Mouse (Mus musculus) urinary bladder, postnatal 10 days (tissue): Measurements from ENCODE around the gene Chchd3.

ENCODE experiments used
- DNase-seq: peaks from one replicate; pipeline ENCODE4 v3.0.0; 2022; ENCODE audit warnings: low spot score

The Chchd3 gene

DNA sequence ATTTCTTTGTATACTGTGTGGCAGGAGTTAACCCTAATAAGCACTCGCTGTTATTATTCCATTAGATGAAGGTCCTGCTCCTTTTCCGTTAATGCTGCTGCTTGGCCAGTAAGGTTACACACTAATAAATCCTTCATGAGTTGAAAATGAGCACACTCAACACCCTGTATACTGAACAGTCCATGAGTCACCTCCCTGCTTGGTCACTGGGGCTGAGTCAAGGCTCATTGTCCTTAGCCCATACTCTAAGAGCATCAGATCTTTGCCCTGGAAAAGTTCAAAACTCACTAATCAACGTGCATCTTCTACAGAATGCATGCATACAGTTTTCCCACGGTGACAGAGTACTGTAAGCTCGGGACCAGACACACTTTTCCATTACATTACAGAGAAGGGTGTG is 124.5 kb downstream of the Chchd3 start:
- DNase-seq, result no peak

DNA sequence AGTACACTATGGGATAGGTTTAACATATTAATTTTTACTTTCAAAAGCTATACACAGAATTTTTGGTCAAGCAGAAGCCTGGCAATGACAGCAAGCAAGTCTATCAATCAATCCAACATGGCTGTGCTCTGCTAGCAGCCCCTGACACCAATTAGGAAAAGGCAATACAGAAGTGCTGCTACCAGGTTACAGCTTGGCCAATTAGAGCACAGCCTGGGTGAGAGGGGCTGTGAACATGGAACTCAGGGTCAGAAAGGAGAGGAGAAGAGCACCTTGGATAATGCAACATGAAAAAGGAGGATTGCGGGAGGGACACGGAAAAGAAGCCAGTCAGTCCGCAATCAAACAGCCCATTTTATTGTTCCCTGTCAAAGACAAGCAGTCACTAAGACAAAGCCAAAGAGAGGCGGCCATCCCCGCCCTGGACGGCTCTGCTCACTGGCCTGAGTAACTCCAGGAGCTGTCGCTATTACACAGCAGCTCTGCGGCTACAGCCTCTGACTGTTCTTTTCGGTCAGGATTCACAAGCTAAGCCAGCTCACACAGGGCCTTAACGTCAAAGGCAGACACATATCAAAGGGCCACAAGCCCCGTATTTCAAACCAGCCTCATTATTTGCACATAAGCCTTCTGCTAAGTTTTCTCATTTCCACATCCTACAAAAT is 128.8 kb downstream of the Chchd3 start:
- DNase-seq, result no peak

DNA sequence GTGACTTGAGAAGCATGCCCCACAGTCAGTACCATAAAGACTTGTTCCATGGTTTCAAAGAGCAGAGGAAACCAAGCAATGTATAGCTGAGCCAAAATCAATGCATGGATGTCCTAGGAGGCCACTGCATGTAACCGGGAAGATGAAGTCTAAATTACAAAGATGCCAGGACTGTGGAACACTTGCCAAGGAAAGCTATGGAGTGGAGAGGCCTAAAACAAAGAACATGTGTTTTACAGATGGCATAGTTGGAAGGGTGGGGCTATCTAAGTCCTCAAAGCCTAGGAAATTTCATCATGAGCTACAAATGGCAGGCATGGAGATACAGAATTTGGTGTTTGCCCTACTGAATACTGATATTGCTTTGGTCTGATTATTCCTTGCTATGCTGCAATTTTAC is 137.7 kb downstream of the Chchd3 start:
- no peak for DNase-seq

DNA sequence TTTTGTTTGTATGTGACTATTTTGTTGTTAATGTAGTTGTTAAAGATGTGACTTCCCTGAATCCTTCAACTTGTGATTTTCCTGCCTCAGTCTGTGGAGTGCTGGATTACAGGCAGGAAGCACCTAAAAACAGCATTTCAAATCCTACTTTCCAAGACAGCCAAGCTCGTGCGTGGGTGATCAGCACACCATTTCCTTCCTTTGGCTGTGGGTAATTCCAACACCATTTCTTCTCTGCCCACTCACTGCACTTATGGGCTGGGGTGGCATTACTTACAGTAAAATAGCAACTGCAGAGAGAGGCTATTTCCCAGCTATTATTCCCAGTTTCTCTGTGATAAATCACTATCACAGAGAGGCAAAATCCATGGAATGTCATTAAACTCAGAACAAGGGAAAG is 140.0 kb downstream of the Chchd3 start:
- DNase-seq, result no peak

DNA sequence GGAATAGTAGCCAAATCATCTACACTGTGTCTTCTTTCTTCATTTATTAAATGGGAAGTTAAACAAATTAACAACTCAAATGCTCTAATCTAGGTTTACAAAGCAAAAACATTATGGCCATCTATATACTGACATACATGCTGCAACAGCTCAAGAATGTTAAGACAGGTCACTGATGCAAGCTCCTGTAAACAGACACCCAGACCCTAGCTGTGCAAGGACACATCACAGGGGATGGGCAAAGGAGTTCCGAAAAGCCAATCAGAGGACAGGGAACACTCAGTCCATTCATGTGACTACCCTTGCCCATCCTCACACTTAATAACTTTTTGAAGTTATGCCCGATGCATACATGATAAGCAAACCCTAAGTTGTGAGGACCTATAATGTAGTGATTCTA is 149.4 kb downstream of the Chchd3 start:
- DNase-seq, result no peak

DNA sequence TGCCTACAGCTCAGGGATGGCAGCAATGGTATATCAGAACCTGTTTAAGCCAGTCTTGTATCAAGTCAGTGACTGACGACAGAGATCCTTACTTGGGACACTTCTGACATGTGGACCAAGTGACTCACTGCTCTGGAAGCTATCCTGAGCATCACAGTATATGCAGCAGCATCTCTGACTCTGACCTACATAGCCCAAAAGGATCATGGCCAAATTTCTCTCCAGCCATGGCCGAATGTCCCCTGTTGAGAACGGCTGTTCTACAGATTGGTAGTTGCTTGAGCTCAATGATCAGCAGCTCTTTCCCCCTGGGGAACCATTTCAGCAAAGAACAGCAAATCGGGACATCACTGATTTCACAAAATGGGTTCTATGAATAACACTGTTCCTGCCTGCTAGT is 161.0 kb downstream of the Chchd3 start:
- DNase-seq, result no peak

DNA sequence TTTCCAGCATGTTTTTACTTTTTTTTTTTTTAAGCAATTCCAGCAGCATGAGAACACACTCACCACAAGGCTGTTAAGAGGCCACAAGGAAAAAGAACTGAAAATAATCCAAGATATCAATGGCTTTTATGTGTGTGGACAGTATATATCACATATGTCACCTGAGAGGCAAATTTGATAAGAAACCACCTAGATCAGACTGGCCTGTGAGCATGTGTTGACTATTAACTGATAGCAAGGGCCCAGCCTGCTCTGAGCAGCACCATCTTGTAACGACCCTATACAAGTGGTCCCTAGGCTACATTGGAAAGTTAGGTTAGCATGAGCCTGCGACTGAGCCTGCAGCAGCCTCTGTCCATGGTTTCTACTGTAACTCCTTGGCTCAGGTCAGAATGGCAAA is 166.0 kb downstream of the Chchd3 start:
- DNase-seq, result no peak

DNA sequence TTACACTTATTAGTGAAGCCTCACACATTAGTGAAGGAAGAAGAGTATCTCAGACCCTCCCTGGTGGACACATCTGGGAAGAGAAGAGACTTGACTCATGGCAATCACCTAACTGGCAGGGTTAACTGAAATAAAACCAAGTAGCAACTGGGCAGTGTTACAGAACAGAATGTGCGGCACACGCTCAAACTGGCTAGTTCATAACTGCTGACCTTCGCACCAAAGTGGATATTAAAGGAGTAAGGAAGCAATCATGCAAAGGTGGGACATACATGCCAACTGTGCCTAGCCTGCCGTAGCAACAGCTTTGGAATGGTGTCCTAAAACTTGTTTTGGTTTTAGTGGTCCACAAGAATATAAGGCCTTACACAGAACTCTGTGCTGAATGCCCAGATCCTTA is 169.3 kb downstream of the Chchd3 start:
- DNase-seq, result no peak

DNA sequence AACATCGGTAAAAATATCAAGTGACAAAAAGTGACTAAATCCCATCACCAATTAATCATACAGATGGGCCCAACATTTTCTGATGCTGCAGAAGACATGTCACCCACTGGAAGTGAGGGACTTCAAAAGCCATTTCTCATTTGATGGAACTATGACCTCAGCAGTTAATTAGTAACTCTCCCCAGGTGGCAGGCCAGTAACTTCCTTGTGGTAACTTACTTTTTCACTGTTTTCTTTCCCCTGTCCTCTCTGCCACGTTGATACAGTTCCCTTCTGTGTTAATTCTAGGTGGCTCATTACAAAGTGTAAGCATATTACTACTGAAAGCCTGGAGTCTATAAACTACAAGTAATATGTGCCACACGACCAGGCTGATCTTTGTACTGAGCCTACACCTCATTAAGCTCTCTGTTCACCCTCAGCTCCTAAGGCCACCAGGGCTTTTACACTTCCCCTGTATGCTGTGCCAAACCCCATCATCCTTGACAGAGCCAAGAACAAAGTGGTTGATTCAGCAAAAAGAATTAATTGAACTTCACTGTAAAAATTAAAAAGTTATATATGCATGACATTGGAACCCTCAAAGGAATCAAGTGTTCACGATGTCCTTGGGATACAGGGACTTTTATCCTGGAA is 171.0 kb downstream of the Chchd3 start:
- no peak for DNase-seq

DNA sequence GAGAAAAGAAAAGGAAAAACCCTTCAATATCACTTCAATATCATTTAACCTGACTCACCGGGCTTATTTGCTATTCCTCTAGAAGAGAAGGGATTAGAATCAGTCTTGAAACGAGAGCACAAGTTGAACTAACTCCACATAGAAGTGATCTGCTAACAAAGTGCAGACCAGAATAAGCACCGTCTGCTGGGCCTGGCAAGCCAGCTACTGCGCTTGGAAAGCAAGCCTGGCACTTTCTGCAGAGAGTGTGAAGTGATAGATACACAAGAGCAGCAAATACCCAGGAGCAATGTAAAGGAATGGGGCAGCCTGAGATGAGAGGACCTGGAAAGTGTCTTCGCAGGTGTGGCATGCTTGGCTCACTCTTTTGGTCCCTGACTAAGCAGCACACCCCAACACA is 181.5 kb downstream of the Chchd3 start:
- no peak for DNase-seq

DNA sequence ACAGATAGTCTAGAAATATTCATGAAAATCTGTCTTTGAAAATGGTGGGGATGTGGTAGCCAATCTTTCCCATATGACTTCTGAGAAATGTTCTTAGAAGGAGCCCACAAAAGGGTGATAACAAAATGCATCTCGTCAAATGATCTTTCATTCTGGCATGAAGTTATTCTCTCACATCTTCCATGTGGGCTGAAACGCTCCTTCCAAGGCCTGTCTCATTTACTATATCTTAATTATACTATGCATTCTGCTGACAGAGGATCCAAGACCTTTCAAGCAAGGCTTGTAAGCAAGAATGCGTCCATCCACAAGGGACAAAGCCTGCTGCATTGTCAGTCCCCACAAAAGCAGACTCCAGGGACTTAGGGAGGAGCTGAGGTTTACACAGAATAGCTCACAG is 185.9 kb downstream of the Chchd3 start:
- no peak for DNase-seq

DNA sequence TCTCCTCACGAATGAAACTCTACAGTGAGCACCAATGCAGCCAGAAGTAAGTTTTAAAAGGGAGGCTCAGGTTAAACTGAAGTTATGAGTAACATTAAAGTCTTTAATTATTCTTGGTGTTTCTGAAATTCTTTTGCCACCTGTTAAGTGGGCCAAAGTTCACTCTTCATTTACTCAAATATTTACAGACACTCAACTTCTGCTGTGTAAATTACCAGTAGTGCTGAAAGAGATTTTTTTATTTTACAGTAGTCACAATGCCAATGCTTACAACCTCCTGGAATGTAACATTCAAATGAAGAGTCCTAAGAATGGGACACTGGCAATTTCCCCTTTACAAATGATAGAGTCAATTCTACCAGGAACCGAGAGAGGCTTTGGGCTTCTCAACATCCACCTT is 187.3 kb downstream of the Chchd3 start:
- no peak for DNase-seq

DNA sequence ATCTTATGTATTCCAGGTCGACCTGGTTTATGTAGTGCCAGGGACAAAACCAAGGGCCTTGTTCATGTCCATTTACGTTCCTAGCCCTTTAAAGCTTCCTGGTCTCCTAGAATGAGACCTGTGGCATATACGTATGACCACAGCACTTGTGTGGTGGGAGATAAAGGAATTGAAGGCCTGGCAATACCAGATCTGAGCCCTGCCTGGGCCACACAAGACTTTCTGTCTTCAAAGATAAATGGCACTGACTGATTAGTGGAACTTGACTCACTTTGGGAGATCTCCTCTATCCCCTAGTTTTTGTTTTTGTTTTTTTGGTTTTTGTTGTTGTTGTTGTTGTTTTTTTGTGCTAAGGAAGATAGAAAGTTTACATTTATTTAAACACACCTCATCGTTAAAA is 209.1 kb downstream of the Chchd3 start:
- DNase-seq, result no peak

DNA sequence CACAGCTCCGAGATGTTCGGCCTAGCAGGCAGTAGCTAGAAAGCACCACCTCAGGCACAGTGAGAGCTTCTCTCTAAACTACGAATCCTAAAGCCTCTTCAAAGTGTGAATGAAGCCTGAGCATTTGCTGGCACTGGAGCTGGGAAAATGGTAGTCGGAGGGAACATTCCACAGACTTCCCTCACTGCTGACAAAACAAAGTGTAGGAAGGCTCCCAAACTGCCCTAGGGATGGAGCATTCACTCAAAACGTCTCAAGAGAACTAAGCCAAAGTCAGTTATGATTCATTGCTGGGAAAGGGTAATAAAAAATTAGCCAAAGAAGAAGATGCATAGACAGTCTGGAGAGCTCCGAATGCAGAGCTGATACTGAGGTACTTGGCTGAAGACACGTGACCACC is 211.1 kb downstream of the Chchd3 start:
- no peak for DNase-seq

DNA sequence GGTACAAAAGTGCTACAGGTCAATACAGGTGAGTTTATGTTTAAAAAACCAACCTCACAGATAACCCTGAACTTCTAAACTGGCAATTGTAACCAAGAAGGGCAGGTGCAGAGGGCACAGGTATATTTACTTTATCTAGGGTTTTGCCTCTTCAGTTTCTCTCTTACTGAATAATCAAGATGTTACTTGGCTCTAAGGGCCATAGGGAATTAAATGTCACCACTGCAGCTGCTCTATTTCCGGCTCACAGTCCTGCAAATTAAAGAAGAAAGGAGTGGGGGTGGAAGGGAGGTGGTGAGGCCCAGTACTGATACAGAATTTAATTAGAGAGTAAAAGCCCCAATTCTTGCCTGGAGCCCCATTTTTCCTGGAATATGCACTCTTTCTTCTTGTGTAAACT is 214.6 kb downstream of the Chchd3 start:
- no peak for DNase-seq

DNA sequence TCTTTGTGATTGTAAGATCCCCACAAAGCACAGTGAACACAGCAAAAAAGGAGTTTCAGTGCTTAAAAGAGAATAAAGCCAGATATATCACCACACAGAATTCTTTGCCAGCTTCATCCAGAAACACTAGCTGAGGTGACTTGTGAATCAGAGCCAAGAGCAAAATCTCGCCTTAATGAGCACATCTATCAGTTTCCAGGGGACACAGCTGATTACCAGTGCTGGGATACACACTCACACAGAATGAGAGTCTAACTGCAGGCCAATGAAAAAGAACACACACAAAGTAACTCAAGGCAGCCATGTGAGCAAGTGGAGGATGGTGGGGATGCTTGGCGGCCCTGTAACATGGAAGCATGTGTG is 222.1 kb downstream of the Chchd3 start:
- DNase-seq, result no peak

DNA sequence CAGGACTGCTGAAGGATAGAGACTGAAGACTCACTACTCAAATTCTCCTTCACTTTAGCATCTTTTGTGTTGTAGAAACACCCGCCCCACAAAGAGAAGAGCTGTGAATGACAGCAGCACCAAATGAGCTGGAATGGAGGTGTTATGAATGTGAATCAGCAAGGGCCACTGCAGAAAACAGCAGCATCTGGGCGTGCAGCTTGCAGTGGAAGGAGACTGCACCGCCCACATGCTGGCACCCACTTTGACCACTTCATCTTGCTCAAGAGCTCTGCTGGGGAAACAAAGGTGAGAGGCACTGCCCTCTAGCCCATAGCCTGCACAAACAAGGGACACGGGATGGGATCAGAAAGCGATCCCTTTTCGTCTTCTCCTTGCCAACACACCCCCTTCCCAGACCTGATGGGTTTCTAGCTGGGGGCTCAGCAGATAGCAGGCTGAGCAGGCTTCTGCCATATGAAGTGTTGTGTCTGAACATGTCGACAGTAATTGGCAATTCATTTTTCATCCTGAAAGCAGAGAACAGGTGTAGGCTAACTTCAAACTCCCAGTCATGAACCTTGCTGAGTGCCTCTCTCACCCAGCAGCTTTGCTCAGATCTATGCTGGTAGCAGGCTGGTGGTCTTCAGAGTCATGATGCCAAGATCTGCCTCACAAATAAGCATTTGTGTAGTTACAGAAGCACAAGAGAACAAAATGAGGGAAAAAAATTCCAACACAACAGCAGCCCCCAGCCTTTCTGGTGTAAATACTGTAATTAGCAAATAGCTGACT is 222.7 kb downstream of the Chchd3 start:
- no peak for DNase-seq

DNA sequence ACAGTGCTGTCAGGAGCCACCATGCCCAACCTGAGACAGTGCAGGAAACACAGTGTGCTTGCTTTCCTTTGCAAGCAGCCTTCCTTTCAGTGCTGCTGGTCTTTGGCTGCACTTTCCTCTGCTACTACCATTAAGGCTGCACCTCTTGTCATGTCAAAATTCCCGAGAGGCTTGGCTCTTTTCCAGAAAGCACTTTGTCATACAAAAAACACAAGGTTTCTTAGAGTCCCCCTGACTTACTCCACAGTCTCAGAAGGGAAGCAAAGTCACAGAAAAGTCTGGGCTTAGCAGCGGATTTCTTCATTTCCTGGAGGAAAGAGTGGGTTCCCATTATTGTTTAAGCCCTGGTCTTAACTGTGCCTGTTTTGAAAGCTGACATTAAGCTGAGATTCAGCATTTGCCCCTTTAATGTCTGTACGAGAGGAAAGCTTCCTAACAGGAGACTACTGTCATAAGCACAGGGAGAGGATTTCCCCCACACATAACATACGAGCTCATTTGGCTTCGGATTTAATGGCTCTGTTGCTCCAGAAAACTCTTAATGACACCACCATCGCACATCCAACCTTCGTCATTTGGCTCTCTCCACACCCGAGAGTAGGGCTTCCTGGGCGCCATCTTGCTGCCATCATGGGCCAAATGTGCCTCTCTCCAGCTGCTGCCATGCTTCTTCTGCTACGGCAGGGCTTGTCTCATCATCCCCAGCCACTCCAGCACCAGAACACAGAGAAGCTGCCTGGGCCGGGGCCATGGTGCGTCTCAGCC is 236.0 kb downstream of the Chchd3 start:
- no peak for DNase-seq

DNA sequence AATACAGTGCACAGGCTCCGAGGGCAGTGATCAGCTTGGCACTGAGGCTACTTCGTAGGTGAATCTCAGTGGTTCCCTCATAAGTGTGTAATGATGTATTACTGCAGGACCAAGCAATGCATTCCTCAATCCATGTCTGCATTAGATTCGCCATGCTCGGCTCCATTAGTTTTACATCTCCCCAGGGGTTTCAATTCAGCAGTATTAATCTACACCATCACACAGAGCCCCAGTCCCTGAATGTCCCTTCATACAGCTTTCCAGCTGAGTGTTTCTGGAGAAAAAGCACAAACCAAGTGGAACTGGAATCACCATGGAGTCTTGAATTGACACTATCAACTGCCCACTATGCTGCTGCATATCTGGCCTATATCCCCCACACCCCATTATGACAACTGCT is 241.1 kb downstream of the Chchd3 start:
- no peak for DNase-seq

DNA sequence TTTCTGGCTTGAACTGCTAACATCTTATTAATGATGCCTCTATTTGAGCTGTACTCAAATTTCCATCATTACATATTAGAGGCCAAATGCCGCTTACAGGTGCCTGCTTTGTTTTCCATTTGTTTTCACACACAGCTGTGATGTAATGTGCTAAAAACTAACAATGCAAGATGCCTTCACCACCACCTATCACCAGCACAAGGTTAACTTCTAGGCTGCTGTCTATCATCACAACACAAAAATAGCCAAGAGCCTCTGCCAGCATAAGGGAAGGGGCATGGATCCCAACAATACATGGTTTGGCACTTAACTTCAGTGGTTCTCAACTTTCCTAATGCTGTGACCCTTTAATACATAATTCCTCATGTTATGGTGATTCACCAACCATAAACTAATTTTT is 251.3 kb downstream of the Chchd3 start:
- DNase-seq, result no peak

DNA sequence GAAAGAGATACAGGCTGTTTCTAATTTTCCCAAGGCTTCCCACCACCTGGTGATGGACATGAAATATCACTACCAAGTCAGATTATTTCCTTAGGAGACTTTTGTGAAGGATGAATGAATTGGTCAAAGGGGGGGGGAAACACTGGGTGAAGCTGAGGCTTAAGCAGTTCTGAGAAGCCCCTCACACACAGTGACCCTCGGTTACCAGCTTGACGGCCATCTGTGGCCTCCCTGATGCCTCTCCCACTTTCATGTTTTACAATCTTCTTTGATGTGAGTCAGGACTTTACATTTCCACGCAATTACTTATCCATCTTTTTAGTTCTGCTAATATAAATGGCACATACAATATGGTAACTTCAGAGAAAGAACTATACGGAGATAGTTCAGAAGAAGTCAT is 252.3 kb downstream of the Chchd3 start:
- no peak for DNase-seq

DNA sequence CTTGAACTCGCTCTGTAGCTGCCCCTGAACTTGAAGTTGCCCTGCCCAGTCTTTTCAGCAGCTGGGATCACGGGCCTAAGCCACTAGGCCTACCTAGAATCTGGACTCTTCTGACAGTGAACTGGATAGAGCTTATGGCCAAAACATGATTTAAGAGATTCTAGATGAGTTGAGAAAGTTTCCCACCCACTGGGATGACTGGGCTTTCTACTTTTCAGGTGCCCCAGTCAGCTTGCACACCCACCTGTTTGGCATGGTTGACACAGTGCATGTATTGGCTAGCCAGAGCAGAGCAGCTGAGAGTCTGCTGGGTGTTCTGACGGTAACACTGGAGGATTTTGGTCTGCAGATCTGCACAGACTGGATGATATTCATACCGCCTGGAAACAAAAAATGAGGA is 256.4 kb downstream of the Chchd3 start:
- DNase-seq, result no peak

DNA sequence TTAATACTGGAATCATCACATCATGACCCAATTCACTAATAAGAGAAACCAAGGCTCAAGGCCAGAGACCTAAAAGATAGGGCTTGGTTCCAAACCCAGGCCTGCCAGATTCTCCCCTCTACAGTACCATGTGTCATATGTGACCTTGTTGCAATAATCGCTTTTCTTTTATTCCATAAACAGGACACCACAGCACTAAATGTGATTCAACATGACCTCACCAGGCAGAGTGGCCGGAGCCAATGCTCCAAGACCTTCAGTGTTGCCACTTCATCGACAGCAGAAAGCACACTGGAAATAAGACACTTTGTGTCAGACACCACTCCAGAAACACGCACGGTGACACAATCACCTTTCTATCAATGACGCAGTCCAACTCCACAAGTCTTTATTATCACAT is 258.3 kb downstream of the Chchd3 start:
- DNase-seq, result no peak
